Mouse (Mus musculus) forebrain, embryonic 10.5 days (tissue): ENCODE data around the gene Cacnb3. TPM values are rescaled to one million over a fixed set of nuclear protein-coding genes. Genes with fewer than 3 reads are reported as not detected.
A peak's percentile ranks its signal among the peaks of the same experiment; 100 is the strongest.

Experiments used
- DNase-seq: peaks from one replicate; pipeline ENCODE4 v3.0.0-alpha.2; 2017; ENCODE audit warnings: low spot score; ENCODE audit errors: extremely low spot score
- H3K27ac ChIP-seq: fragments of 300-500 bp; sonication (generic); 2 replicates; pipeline ENCODE4 v1.5.1; 2016; ENCODE audit warnings: mild to moderate bottlenecking
- H3K27me3 ChIP-seq: fragments of 300-500 bp; sonication (generic); 2 replicates; pipeline ENCODE4 v1.6.1; 2016; ENCODE audit warnings: mild to moderate bottlenecking; ENCODE audit not compliant: poor library complexity, severe bottlenecking
- H3K36me3 ChIP-seq: fragments of 300-500 bp; sonication (generic); replicated peaks from 2 replicates; pipeline ENCODE4 v1.6.1; 2016; ENCODE audit warnings: mild to moderate bottlenecking, moderate library complexity
- H3K4me1 ChIP-seq: fragments of 300-500 bp; sonication (generic); 2 replicates; pipeline ENCODE4 v1.6.1; 2016
- H3K4me3 ChIP-seq: fragments of 300-500 bp; sonication (generic); 2 replicates; pipeline ENCODE4 v1.5.1; 2016; ENCODE audit warnings: mild to moderate bottlenecking, moderate library complexity
- H3K9me3 ChIP-seq: fragments of 300-500 bp; sonication (generic); 2 replicates; pipeline ENCODE4 v1.6.1; 2016; ENCODE audit warnings: mild to moderate bottlenecking, moderate library complexity
- WGBS: fragments of 180-500 bp; shearing (Covaris S2); methylation state at CpG from one replicate; pipeline ENCODE4 v1.1.7; 2016; 5-methylcytosine and 5-hydroxymethylcytosine counted together
- polyA plus RNA-seq: library from polyadenylated mRNA; unstranded; fragments of >200 nt; fragmentation: Nextera tagmentation; extraction: Ambion mirVana; gene quantifications from 2 replicates; pipeline ENCODE4 v1.2.1, GENCODE M21; 2016

Cacnb3 gene
- polyA plus RNA-seq, 1 experiment from 2014 or later: 19.9 TPM

DNA sequence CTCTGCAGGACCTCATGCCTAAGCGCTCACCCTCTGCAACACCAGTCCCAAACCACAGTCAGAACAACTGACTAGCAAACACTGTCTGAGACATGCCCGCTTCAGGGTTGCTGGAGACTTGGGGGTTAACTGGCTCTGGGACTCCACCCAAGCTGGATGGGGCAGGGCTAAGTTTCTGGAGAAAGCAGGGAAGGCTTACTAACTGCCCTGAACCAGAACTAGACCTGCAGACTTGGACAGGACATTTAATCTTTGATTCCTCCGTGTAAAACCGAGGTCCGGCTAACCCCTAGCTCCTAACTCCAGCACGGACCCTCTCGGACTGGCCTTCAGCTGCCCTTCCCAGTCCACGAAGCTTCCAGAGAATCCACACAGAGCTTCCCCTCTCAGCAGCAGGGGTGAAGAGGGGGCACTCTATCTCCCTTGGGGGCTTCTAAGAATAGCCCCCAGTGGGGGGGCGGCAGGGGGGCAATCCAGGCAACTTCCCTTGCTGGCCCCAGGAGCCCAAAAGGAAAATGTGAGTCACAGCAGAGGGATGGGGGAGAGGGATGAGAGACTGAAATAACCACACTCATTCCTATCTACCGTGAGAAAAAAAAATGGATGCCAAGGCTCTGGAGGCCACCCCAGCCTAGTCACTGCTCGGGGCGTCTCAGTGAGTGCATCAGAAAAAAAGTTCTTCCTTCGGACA is 28.3 kb upstream of the Cacnb3 start:
- Histone ChIP-seq H3K27ac (0 out of 2 replicates have a peak overlapping the region, but pooled peaks have one; percentile 30), H3K27me3 (no peaks in the 10 kb centered on the region), H3K4me3 (peak overlapping the region; percentile 3; the same call in 1 of the 2 replicates), H3K4me1 (peaks cover 34% of the 10 kb centered on the region), H3K36me3 (peaks cover 96% of the 10 kb centered on the region), H3K9me3 (no peaks in the 10 kb centered on the region)
- WGBS: 63% methylated on average over 13 of the region's 13 CpGs
- no peak for DNase-seq

DNA sequence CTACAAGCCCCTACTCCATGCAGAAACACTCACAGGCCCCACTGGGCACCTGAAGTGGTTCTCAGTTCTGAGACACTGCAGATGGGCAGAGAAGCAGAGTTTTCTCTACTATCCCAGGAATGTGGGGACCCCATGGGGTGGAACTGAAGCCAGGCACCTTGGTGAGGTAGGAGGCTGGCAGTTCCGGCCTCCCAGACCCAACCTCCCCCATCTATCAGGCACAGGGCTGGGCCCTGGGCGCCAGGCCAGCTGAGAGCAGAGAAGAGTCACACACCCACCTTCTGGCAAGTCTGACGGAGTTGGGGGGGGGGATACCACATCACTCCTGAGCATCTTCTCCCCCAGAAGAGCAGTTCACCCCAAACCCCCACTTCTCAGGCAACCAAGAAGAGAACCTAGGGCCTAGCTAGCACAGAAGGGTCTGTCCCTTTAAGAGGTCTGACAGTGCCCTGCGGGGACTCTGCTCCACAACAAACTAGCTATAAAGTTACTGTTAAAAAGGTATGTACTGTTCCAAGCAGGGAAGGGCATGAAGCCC is 27.6 kb upstream of the Cacnb3 start:
- Histone ChIP-seq H3K27me3 (no peaks in the 10 kb centered on the region), H3K4me3 (no peak overlapping the region; the same call in 1 of the 2 replicates), H3K9me3 (no peaks in the 10 kb centered on the region), H3K36me3 (peaks cover 89% of the 10 kb centered on the region), H3K27ac (0 out of 2 replicates have a peak overlapping the region, but pooled peaks have one; percentile 30), H3K4me1 (peaks cover 41% of the 10 kb centered on the region)
- 68% methylated on average over 4 of the region's 4 CpGs for WGBS
- DNase-seq: no peak

DNA sequence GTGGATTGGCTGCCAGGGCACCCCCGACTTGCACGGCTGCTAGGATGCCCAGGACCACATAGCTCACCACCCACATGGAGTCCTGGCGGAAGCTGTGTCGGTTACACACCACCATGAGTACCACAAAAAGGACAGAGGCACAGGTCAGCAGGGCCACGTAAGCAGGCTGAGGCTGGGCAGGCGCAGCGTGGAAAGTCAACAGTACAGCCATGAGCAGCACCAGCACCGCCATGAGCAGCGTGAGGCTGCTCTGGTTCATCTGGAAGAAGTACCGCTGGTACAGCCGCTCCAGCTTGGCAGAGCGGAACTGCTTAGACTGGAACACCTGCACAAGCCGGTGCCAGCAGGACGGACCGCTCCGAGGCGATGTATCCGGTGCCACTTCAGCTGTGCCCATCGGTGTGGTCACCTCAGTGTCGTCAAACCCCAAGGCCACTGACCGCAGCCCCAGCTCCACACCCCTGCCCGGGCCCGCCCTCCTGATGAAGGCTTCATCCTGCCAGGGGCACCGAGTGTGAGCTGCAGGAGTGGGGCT is 26.5 kb upstream of the Cacnb3 start:
- WGBS: 94% methylated on average over 24 of the region's 24 CpGs
- no peaks in the 10 kb centered on the region for H3K27me3 ChIP-seq
- no peak overlapping the region for H3K4me3 ChIP-seq
- no peak for DNase-seq
- peaks cover 78% of the 10 kb centered on the region for H3K36me3 ChIP-seq
- no peak overlapping the region; the same call in 1 of the 2 replicates for H3K27ac ChIP-seq
- H3K4me1 ChIP-seq: peaks cover 48% of the 10 kb centered on the region
- H3K9me3 ChIP-seq: no peaks in the 10 kb centered on the region

DNA sequence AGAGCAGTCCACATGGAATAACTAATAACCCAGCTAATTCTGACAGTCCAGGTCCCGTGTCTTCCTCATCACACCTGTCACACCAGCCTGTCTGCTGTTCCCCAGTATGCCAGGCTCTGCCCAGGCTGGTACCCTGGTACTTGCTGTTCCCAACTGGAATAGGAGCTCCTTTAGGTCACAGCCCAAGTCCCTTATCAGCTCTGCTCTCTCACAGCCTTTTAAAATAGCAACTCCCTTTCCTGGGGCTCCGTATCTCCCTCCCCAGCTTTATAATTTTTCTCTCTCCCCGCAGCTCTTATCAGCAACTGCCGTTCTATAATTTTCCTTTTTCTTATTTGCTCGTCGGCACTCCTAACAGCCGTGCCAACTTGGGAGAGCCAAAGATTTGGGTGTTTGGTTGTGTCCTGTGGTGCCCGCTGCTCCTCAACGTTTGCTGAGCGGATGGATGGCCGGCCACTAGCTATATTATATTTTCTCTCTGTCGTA is 24.5 kb upstream of the Cacnb3 start:
- Histone ChIP-seq H3K36me3 (peaks cover 58% of the 10 kb centered on the region), H3K4me1 (peaks cover 57% of the 10 kb centered on the region), H3K27me3 (peaks cover 17% of the 10 kb centered on the region)

DNA sequence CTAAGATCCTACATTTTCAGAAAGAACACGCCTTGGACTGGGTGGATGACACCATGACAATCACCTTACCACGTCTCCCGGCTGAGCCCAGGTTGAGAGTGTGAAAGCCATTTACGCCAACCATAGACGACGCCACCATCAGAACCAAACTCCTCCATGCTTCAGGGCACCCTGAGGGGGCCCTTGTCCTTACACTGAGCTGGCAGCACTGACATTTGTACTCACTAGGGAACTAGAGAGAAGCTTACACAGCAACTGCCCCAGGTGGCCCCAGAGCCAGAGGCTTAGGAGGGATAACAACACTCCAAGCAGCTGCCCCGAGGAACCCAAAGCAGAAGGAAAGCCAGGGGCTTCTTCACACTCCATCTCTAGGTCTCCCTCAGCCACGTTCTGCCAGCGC is 23.9 kb upstream of the Cacnb3 start:
- DNase-seq: no peak
- peaks cover 17% of the 10 kb centered on the region for H3K27me3 ChIP-seq
- H3K4me3 ChIP-seq: 0 out of 2 replicates have a peak overlapping the region, but pooled peaks have one; percentile 74
- H3K4me1 ChIP-seq: peaks cover 57% of the 10 kb centered on the region
- no peak overlapping the region for H3K27ac ChIP-seq
- no peaks in the 10 kb centered on the region for H3K9me3 ChIP-seq
- WGBS: 66% methylated on average over 9 of the region's 9 CpGs
- H3K36me3 ChIP-seq: peaks cover 52% of the 10 kb centered on the region

More for the DNA sequence above, 24.5 kb upstream of the Cacnb3 start:
- DNase-seq: no peak
- Histone ChIP-seq H3K27ac (no peak overlapping the region), H3K9me3 (no peaks in the 10 kb centered on the region), H3K4me3 (no peak overlapping the region)
- WGBS: 94% methylated on average over 12 of the region's 12 CpGs

DNA sequence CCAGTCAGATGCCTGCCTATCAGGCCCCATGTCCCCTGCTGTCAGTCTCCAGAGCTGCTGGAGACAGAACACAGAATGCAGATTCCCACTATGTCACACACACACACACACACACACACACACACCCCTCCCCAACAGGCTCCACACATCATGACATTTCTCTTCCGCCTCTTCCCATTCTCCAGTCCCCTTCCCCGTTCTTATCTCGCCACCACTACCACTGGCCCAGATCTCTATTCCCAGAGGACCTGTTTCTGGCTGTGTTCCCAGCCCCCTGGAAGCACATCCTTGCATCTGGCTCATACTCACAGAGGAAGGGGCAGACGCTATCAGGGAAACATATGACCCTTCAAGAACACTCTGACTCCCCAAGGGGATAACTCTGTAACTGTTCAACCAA is 23.1 kb upstream of the Cacnb3 start:
- peaks cover 51% of the 10 kb centered on the region for H3K4me1 ChIP-seq

DNA sequence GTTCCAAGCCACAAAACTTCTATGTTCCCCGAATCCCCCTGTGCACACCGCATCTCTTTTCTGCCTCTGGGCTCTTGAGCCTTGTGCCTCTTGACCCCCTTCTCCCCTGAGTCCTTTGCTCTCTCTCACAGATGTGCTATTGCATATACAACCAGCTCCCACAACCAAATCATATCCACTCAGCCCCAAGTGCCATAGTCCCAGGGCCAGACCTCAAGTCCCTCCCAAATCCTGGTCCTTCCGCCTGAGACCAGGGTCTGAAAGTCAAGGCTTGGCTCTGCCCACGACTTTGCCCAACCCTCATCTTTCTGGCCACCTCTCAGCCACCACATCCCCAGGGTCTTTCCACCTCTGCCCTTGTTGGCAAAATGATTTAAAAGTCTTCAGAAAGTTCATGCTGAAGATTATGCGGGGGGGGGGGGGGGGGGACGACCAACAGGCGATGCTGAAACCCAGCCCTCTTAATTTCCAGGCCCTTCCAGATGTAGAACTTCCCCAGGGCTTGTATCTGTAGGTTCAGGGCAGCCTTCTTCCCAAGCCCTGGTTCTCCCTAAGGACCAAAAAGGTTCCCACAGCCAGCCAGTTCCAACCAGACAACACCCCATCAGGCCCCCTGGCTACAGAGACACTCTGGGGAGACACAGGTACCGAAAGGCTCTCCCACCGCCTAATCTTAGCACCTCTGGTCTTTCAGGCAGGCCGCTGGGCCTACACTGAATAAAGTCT is 22.4 kb upstream of the Cacnb3 start:
- peaks cover 45% of the 10 kb centered on the region for H3K4me1 ChIP-seq
- peak overlapping the region; percentile 97 for H3K27ac ChIP-seq
- peaks cover 17% of the 10 kb centered on the region for H3K27me3 ChIP-seq
- H3K9me3 ChIP-seq: no peaks in the 10 kb centered on the region
- DNase-seq: peak; percentile 35
- peaks cover 37% of the 10 kb centered on the region for H3K36me3 ChIP-seq
- peak overlapping the region; percentile 74 for H3K4me3 ChIP-seq
- WGBS: 19% methylated on average over 10 of the region's 10 CpGs

More for the DNA sequence above, 23.1 kb upstream of the Cacnb3 start:
- peak overlapping the region; percentile 74 for H3K4me3 ChIP-seq
- H3K9me3 ChIP-seq: no peaks in the 10 kb centered on the region
- DNase-seq: no peak
- H3K36me3 ChIP-seq: peaks cover 44% of the 10 kb centered on the region
- 62% methylated on average over 4 of the region's 4 CpGs for WGBS
- H3K27ac ChIP-seq: peak overlapping the region; percentile 97; the same call in 1 of the 2 replicates
- H3K27me3 ChIP-seq: peaks cover 17% of the 10 kb centered on the region

DNA sequence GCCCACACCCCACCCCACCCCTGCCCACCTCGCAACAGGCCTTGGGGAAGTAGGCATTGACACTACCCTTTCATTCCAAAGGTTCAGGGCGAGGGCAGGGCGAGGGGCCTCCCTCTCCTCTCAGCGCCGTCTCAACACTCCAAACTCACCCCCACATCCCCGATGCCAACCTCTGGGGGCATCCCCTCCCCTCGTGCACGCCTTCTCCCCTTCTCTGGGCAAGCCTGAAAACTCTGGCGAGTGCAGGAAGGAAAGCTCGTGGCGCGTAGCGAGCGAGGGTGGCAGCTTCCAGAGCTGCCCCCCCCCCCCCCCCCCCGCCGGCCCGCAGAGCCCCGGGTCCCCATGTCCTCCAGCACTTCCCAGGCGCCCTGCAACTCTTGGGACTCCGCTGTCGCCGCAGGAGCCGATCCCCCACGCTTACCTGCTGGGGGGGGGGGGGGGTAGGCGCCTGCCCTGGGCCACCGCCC is 21.8 kb upstream of the Cacnb3 start:
- peak; percentile 44 for DNase-seq
- Histone ChIP-seq H3K9me3 (no peaks in the 10 kb centered on the region), H3K4me3 (peak overlapping the region; percentile 74), H3K4me1 (peaks cover 39% of the 10 kb centered on the region), H3K36me3 (peaks cover 31% of the 10 kb centered on the region), H3K27me3 (peaks cover 17% of the 10 kb centered on the region), H3K27ac (peak overlapping the region; percentile 97)
- 0% methylated on average over 12 of the region's 26 CpGs for WGBS

DNA sequence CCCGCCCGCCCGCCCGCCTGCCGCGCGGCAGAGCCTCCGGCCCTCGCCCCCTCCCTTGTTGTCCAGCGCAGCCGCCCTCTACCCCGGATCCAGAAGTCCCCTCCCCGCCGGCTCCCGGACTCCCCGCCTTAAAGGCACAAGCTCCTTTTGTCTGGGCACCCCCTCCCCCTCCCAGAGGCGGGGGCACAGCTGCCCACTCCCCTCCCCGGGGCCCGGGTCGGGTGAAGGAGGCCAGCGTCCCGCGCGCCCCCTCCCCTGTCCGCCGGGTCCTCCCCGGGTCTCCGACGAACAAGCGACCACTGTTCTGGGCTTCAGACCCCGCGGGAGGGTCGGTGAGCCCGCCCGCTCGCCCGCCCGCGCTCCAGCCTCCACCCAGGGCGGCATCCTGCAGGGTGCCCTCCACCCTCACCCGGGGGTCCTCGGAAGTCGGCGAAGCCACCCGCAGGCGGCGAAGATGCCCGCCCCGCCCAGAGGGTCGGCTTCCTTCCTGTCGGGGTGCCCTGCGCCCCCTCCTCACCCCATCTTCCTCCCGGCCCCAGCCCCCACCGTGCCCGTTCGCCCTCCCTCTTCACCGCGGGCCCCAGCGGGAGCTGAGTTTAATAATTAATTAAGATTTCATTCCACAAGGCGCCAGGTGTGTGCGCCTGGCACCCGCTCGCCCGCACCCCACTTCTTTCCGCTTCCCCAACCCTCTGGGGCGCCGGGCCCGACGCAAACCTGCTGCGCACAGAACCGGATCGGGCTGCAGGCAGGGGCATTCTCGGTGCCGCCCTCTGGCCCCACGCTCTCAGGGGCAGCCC is 21.1 kb upstream of the Cacnb3 start, which contains the start of gene Adcy6:
Gene Adcy6 (minus strand): TSS at position 746 of the 800 bp plus-strand sequence.
- peak; percentile 86 for DNase-seq
- under 1% methylated on average over 70 of the region's 75 CpGs for WGBS
- no peaks in the 10 kb centered on the region for H3K9me3 ChIP-seq
- H3K36me3 ChIP-seq: peaks cover 24% of the 10 kb centered on the region
- peak within 1 kb of the TSS; percentile 74 for H3K4me3 ChIP-seq
- peaks cover 38% of the 10 kb centered on the region for H3K4me1 ChIP-seq
- peak within 1 kb of the TSS; percentile 97 for H3K27ac ChIP-seq
- peaks cover 17% of the 10 kb centered on the region for H3K27me3 ChIP-seq

DNA sequence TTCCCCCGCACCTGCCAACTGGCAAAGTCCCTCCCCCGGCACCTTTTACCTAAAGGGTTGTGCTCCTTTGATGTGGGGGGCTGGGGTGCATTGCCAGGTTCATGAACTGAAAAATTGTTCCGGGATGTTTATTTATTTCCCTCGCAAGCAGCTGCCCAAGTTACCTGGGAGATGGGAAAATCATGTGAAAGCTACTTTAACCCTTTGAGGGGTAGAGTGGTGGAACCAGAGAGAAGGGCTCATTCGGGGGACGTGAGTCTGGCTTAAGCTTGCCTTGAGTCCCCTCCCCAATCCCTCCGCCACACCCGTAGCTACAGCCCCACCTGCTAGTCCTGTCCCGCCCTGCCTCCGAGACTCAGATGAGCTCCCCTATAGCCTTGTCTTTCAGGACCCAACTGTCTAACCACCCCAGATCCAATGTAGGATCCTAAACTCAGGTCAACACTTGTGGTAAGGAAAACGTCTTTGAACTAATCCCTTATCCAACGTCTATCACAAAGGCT is 20.5 kb upstream of the Cacnb3 start:
- Histone ChIP-seq H3K27me3 (peaks cover 20% of the 10 kb centered on the region), H3K4me1 (peaks cover 43% of the 10 kb centered on the region), H3K4me3 (peak overlapping the region; percentile 74), H3K9me3 (no peaks in the 10 kb centered on the region), H3K36me3 (peaks cover 18% of the 10 kb centered on the region), H3K27ac (peak overlapping the region; percentile 97)
- DNase-seq: peak; percentile 44
- 2% methylated on average over 12 of the region's 12 CpGs for WGBS

DNA sequence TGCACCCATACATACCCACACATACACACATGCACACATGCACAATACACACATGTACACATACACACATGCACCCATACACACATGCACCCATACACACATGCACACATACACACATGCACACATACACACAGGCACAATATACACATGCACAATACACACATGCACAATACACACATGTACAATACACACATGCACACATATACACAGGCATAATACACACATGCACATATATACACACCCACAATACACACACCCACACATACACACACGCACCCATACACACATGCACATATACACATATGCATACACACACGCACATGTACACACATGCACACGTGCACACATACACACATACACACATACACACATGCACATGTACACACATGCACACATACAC is 18.4 kb upstream of the Cacnb3 start:
- no peak for DNase-seq
- Histone ChIP-seq H3K4me3 (no peak overlapping the region), H3K27me3 (peaks cover 32% of the 10 kb centered on the region), H3K36me3 (no peaks in the 10 kb centered on the region), H3K4me1 (peaks cover 50% of the 10 kb centered on the region), H3K9me3 (no peaks in the 10 kb centered on the region), H3K27ac (no peak overlapping the region)
- WGBS: 91% methylated on average over 3 of the region's 3 CpGs
